Mouse (Mus musculus): Measurements from ENCODE around the gene Lingo1.

DNA sequence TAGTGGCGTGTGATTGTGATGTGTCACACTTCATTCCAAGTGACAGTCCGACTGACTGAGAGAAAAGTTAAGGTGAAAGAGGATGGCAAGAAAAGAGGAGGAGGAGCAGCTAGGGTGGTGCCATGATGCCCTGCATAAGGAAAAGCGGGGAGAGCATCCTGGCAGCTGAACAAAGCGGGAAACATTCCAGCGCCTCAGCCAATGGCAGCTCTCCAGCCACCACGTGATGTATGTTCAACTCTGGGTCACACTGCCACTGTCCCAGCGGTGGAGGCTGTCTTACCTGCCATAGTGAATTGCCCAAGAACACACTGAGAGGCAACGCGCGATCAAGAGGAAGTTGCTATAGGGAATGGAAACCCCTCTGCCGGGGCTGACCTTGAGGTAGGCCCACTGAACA is 172.9 kb downstream of the Lingo1 start:
- TF ChIP-seq CTCF (conservative IDR thresholded peaks at IDR 0.05 in 1 of 2, IDR thresholded peaks at IDR 0.05 in 1 of 2; ENCODE audit: low read depth in 2 of 2, low read length in 2 of 2) (no peak), EP300 (IDR thresholded peaks at IDR 0.05; ENCODE audit: low read length) (no peak), E2F4 (IDR thresholded peaks at IDR 0.05; ENCODE audit: insufficient replicate concordance, low read depth, low read length) (no peak), USF1 (IDR thresholded peaks at IDR 0.05; ENCODE audit: low read depth, low read length) (no peak), POLR2A (IDR thresholded peaks at IDR 0.05; ENCODE audit: low read depth, low read length) (no peak), ZC3H11A (IDR thresholded peaks at IDR 0.05; ENCODE audit: low read depth, low read length) (no peak), ZNF384 (IDR thresholded peaks at IDR 0.05; ENCODE audit: low read depth, low read length) (no peak), TCF12 (IDR thresholded peaks at IDR 0.05; ENCODE audit: low read depth, low read length) (no peak), ZKSCAN1 (IDR thresholded peaks at IDR 0.05; ENCODE audit: borderline replicate concordance, low read depth, low read length) (no peak), ETS1 (conservative IDR thresholded peaks at IDR 0.05; ENCODE audit: low read depth, low read length) (no peak), JUND (conservative IDR thresholded peaks at IDR 0.05; ENCODE audit: low read depth, low read length) (no peak), GABPA (IDR thresholded peaks at IDR 0.05; ENCODE audit: insufficient replicate concordance, low read depth, low read length) (no peak), ELF1 (IDR thresholded peaks at IDR 0.05; ENCODE audit: low read depth, low read length) (no peak)
